Mouse (Mus musculus): ENCODE data around the gene Mpp3. TPM values are rescaled to one million over a fixed set of nuclear protein-coding genes. Genes with fewer than 3 reads are reported as not detected.

Mpp3 gene
- polyA plus RNA-seq, 1 experiment from 2014 or later, result 7.1 TPM

- no peak for ATAC-seq (ENCODE audit: insufficient number of reproducible peaks, insufficient read depth, low FRiP score, low read depth)
- H3K9ac ChIP-seq (replicated peaks; ENCODE audit: low read depth, low read length), result no peak overlapping the region
- 52% methylated on average over 4 of the region's 4 CpGs for WGBS
- no peaks in the 10 kb centered on the region for H3K9me3 ChIP-seq (ENCODE audit: control insufficient read depth, low read depth, low read length)
- H3K27ac ChIP-seq (ENCODE audit: low read length), result 0 out of 2 replicates have a peak overlapping the region, but pooled peaks have one; percentile 52
- peaks cover 17% of the 10 kb centered on the region for H3K4me1 ChIP-seq (ENCODE audit: control insufficient read depth, insufficient read depth, low read length)
- 0 out of 2 replicates have a peak overlapping the region, but pooled peaks have one; percentile 26 for H3K4me2 ChIP-seq (replicated peaks; ENCODE audit: low read depth, low read length)
- H3K36me3 ChIP-seq (ENCODE audit: control insufficient read depth, insufficient read depth, low read length), result no peaks in the 10 kb centered on the region
- H3K4me3 ChIP-seq (ENCODE audit: low read depth, low read length), result no peak overlapping the region
- no peaks in the 10 kb centered on the region for H3K27me3 ChIP-seq (ENCODE audit: control insufficient read depth, insufficient read depth, low read length)
Measured at GRCm38 (mm10) chr11:101953441-101953840, 74.8 kb downstream of the Mpp3 start.

- Histone ChIP-seq H3K4me3 (ENCODE audit: low read depth, low read length) (no peak overlapping the region), H3K4me2 (replicated peaks; ENCODE audit: low read depth, low read length) (peak overlapping the region; percentile 26; the same call in 1 of the 2 replicates), H3K36me3 (ENCODE audit: control insufficient read depth, insufficient read depth, low read length) (no peaks in the 10 kb centered on the region), H3K27me3 (ENCODE audit: control insufficient read depth, insufficient read depth, low read length) (no peaks in the 10 kb centered on the region), H3K9ac (replicated peaks; ENCODE audit: low read depth, low read length) (no peak overlapping the region), H3K9me3 (ENCODE audit: control insufficient read depth, low read depth, low read length) (no peaks in the 10 kb centered on the region), H3K27ac (ENCODE audit: low read length) (peak overlapping the region; percentile 52; the same call in 1 of the 2 replicates), H3K4me1 (ENCODE audit: control insufficient read depth, insufficient read depth, low read length) (peaks cover 17% of the 10 kb centered on the region)
- ATAC-seq (ENCODE audit: insufficient number of reproducible peaks, insufficient read depth, low FRiP score, low read depth), result no peak
- 23% methylated on average over 24 of the region's 24 CpGs for WGBS
Measured at GRCm38 (mm10) chr11:101952541-101953341, 75.5 kb downstream of the Mpp3 start.

- Histone ChIP-seq H3K27ac (ENCODE audit: low read length) (no peak overlapping the region), H3K4me1 (ENCODE audit: control insufficient read depth, insufficient read depth, low read length) (peaks cover 17% of the 10 kb centered on the region), H3K4me2 (replicated peaks; ENCODE audit: low read depth, low read length) (no peak overlapping the region), H3K9me3 (ENCODE audit: control insufficient read depth, low read depth, low read length) (no peaks in the 10 kb centered on the region), H3K9ac (replicated peaks; ENCODE audit: low read depth, low read length) (no peak overlapping the region), H3K27me3 (ENCODE audit: control insufficient read depth, insufficient read depth, low read length) (no peaks in the 10 kb centered on the region), H3K36me3 (ENCODE audit: control insufficient read depth, insufficient read depth, low read length) (no peaks in the 10 kb centered on the region), H3K4me3 (ENCODE audit: low read depth, low read length) (no peak overlapping the region)
- WGBS, result 71% methylated on average over 5 of the region's 5 CpGs
- no peak for ATAC-seq (ENCODE audit: insufficient number of reproducible peaks, insufficient read depth, low FRiP score, low read depth)
Measured at GRCm38 (mm10) chr11:101950021-101950420, 78.2 kb downstream of the Mpp3 start.

Other genes starting within 250 kb of the Mpp3 start
- gene Etv4, start 243.1 kb downstream of the Mpp3 start, polyA plus RNA-seq (2014; fragmentation: Nextera tagmentation; extraction: Ambion mirVana), result 8.7 and 9.1 TPM in 2 replicates
- 5.2 and 5.6 TPM in 2 replicates for gene Meox1, start 134.1 kb downstream of the Mpp3 start, polyA plus RNA-seq (2014; fragmentation: Nextera tagmentation; extraction: Ambion mirVana)
- gene Sost, start 61.4 kb downstream of the Mpp3 start, polyA plus RNA-seq (2014; fragmentation: Nextera tagmentation; extraction: Ambion mirVana), result not detected in 2 replicates
- gene Cfap97d1, start 44.2 kb downstream of the Mpp3 start, polyA plus RNA-seq (2014; fragmentation: Nextera tagmentation; extraction: Ambion mirVana), result not detected in 2 replicates
- 25.3 and 27.3 TPM in 2 replicates for gene Dusp3, start 41.4 kb downstream of the Mpp3 start, polyA plus RNA-seq (2014; fragmentation: Nextera tagmentation; extraction: Ambion mirVana)
- gene Cd300lg, start 13.0 kb upstream of the Mpp3 start, polyA plus RNA-seq (2014; fragmentation: Nextera tagmentation; extraction: Ambion mirVana), result 1.1 and 1.2 TPM in 2 replicates
- 8.4 and 8.5 TPM in 2 replicates for gene Mpp2, start 60.1 kb upstream of the Mpp3 start, polyA plus RNA-seq (2014; fragmentation: Nextera tagmentation; extraction: Ambion mirVana)
- not detected in 2 replicates for gene Ppy, start 72.9 kb upstream of the Mpp3 start, polyA plus RNA-seq (2014; fragmentation: Nextera tagmentation; extraction: Ambion mirVana)
- gene Pyy, start 79.4 kb upstream of the Mpp3 start, polyA plus RNA-seq (2014; fragmentation: Nextera tagmentation; extraction: Ambion mirVana), result 5.2 and 11.2 TPM in 2 replicates
- not detected in 2 replicates for gene Nags, start 117.1 kb upstream of the Mpp3 start, polyA plus RNA-seq (2014; fragmentation: Nextera tagmentation; extraction: Ambion mirVana)
- gene Tmem101, start 127.9 kb upstream of the Mpp3 start, polyA plus RNA-seq (2014; fragmentation: Nextera tagmentation; extraction: Ambion mirVana), result 23.0 and 24.8 TPM in 2 replicates
- gene Lsm12, start 156.8 kb upstream of the Mpp3 start, polyA plus RNA-seq (2014; fragmentation: Nextera tagmentation; extraction: Ambion mirVana), result 88.2 and 88.5 TPM in 2 replicates
- 34.4 and 36.6 TPM in 2 replicates for gene G6pc3, start 161.2 kb upstream of the Mpp3 start, polyA plus RNA-seq (2014; fragmentation: Nextera tagmentation; extraction: Ambion mirVana)
- gene Hdac5, start 201.7 kb upstream of the Mpp3 start, polyA plus RNA-seq (2014; fragmentation: Nextera tagmentation; extraction: Ambion mirVana), result 41.5 and 46.4 TPM in 2 replicates
- gene BC030867, start 220.4 kb upstream of the Mpp3 start, polyA plus RNA-seq (2014; fragmentation: Nextera tagmentation; extraction: Ambion mirVana), result 11.4 and 11.8 TPM in 2 replicates
- gene Asb16, start 240.3 kb upstream of the Mpp3 start, polyA plus RNA-seq (2014; fragmentation: Nextera tagmentation; extraction: Ambion mirVana), result not detected in 2 replicates